Mouse (Mus musculus): ENCODE data around the gene Eif4a2.

GRCm38 (mm10) chr16:23107231-23107942, at the start of gene Eif4a2:
- TF ChIP-seq CTCF (IDR thresholded peaks at IDR 0.05; ENCODE audit: low read depth) (peak; percentile 4; the same call in 1 of the 2 replicates), EP300 (IDR thresholded peaks at IDR 0.05; ENCODE audit: low read depth) (peak; percentile 58; the same call in 1 of the 2 replicates)

All from heart, postnatal 0 days (tissue).